Mouse (Mus musculus) G1E (cell line): Measurements from ENCODE around the gene 4933424G06Rik.

Experiments used
- CTCF ChIP-seq: IDR thresholded peaks from 2 replicates; pipeline ENCODE4 v1.5.1; 2012; ENCODE audit warnings: low read depth, low read length, inconsistent platforms, mixed read lengths
- GATA1 ChIP-seq: IDR thresholded peaks from 2 replicates; pipeline ENCODE4 v1.6.1; 2012; ENCODE audit warnings: borderline replicate concordance, low read length, inconsistent platforms, mixed read lengths

GRCm38 (mm10) chr1:36683810-36684467 is 26.0 kb upstream of the 4933424G06Rik start:
- TF ChIP-seq CTCF (0 out of 2 replicates have a peak, but pooled peaks have one; percentile 21), GATA1 (no peak)
